Mouse (Mus musculus) stomach, postnatal 0 days (tissue): Measurements from ENCODE around the gene Ppil1. TPM values are rescaled to one million over a fixed set of nuclear protein-coding genes. Genes with fewer than 3 reads are reported as not detected.

Experiments used
- ATAC-seq: fragments of 200-750 bp; cut with Nextera tagmentation; 2 replicates; pipeline ENCODE4 v1.8.0; 2017; ENCODE audit not compliant: low FRiP score, low TSS enrichment
- DNase-seq: peaks from one replicate; pipeline ENCODE4 v3.0.0-alpha.2; 2016; ENCODE audit warnings: low spot score
- H3K27ac ChIP-seq: fragments of 300-500 bp; sonication (generic); replicated peaks from 2 replicates; pipeline ENCODE4 v1.5.1; 2014; ENCODE audit warnings: mild to moderate bottlenecking, control low read depth
- H3K27me3 ChIP-seq: fragments of 300-500 bp; sonication (generic); 2 replicates; pipeline ENCODE4 v1.6.1; 2014; ENCODE audit warnings: low read length; ENCODE audit not compliant: control insufficient read depth, insufficient read depth
- H3K36me3 ChIP-seq: fragments of 300-500 bp; sonication (generic); 2 replicates; pipeline ENCODE4 v1.6.1; 2014; ENCODE audit warnings: low read length, mixed read lengths; ENCODE audit not compliant: control insufficient read depth, insufficient read depth
- H3K4me1 ChIP-seq: fragments of 300-500 bp; sonication (generic); replicated peaks from 2 replicates; pipeline ENCODE4 v1.6.1; 2014; ENCODE audit warnings: antibody characterized with exemption; ENCODE audit not compliant: control insufficient read depth, insufficient read depth
- H3K4me2 ChIP-seq: fragments of 300-500 bp; sonication (generic); replicated peaks from 2 replicates; pipeline ENCODE4 v1.6.1; 2014; ENCODE audit warnings: low read depth, mild to moderate bottlenecking, control low read depth, moderate library complexity
- H3K4me3 ChIP-seq: fragments of 300-500 bp; sonication (generic); 2 replicates; pipeline ENCODE4 v1.5.1; 2014; ENCODE audit warnings: low read depth, low read length, control low read depth
- H3K9ac ChIP-seq: fragments of 300-500 bp; sonication (generic); 2 replicates; pipeline ENCODE4 v1.6.1; 2014; ENCODE audit warnings: mild to moderate bottlenecking, low read length, control low read depth, mixed read lengths
- H3K9me3 ChIP-seq: fragments of 300-500 bp; sonication (generic); 2 replicates; pipeline ENCODE4 v1.6.1; 2016; ENCODE audit warnings: low read length; ENCODE audit not compliant: control insufficient read depth
- CTCF ChIP-seq: IDR thresholded peaks from 2 replicates; pipeline ENCODE4 v1.5.1; 2016; ENCODE audit warnings: antibody characterized with exemption, low read depth, mild to moderate bottlenecking, moderate library complexity
- EP300 ChIP-seq: optimal IDR thresholded peaks from 2 replicates; pipeline ENCODE3; 2016; ENCODE audit warnings: antibody characterized with exemption
- WGBS: fragments of 180-500 bp; shearing (Covaris S2); extraction: QIAGEN DNeasy Blood & Tissue Kit; methylation state at CpG from one replicate; pipeline ENCODE4 v1.1.7; 2014; 5-methylcytosine and 5-hydroxymethylcytosine counted together
- polyA plus RNA-seq: library from polyadenylated mRNA; unstranded; fragments of >200 nt; fragmentation: Nextera tagmentation; extraction: Ambion mirVana; gene quantifications from 2 replicates; pipeline ENCODE4 v1.2.1, GENCODE M21; 2015

The Ppil1 gene
- polyA plus RNA-seq, 1 experiment from 2014 or later: 64.6 TPM

DNA sequence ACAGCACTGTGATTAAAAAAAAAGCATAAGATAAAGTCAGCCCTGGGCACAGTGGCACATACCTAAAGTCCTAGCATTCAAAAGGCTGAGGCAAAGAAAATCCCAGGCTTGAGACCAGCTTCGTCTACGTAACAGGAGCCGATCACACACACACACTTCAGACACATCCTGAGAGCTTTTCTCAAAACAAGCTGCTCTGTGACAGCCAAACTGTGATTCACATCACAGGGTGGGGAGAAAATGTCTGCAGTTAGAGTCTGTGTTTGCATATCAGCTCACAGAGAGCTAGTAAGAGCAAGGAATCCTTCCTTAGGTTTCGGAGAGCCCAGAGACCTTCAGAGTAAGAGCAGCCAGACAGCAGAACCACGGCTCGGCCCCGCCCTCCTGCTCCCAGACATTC lies 36.9 kb upstream of the Ppil1 start:
- Histone ChIP-seq H3K4me3 (no peak overlapping the region), H3K9me3 (no peaks in the 10 kb centered on the region), H3K4me2 (no peak overlapping the region), H3K4me1 (peaks cover 10% of the 10 kb centered on the region), H3K36me3 (peaks cover 12% of the 10 kb centered on the region), H3K27me3 (no peaks in the 10 kb centered on the region), H3K27ac (no peak overlapping the region), H3K9ac (no peak overlapping the region)
- WGBS: 90% methylated on average over 7 of the region's 7 CpGs
- no peak for DNase-seq
- TF ChIP-seq EP300: no peak
- no peak for ATAC-seq

GRCm38 (mm10) chr17:29299282-29299681 lies 35.3 kb upstream of the Ppil1 start:
- Histone ChIP-seq H3K4me3 (no peak overlapping the region), H3K27ac (no peak overlapping the region), H3K4me1 (no peaks in the 10 kb centered on the region), H3K4me2 (no peak overlapping the region), H3K9me3 (no peaks in the 10 kb centered on the region), H3K36me3 (peaks cover 14% of the 10 kb centered on the region), H3K27me3 (no peaks in the 10 kb centered on the region), H3K9ac (no peak overlapping the region)
- no peak for DNase-seq
- no peak for ATAC-seq
- WGBS: 86% methylated on average over 4 of the region's 4 CpGs
- TF ChIP-seq EP300: no peak
- no peak for TF ChIP-seq CTCF

GRCm38 (mm10) chr17:29297813-29298212 lies 33.8 kb upstream of the Ppil1 start:
- Histone ChIP-seq H3K36me3 (peaks cover 14% of the 10 kb centered on the region), H3K4me1 (no peaks in the 10 kb centered on the region), H3K4me2 (no peak overlapping the region), H3K9me3 (no peaks in the 10 kb centered on the region), H3K27ac (no peak overlapping the region), H3K9ac (no peak overlapping the region), H3K27me3 (no peaks in the 10 kb centered on the region), H3K4me3 (no peak overlapping the region)
- no peak for DNase-seq
- peak; percentile 28; the same call in 1 of the 2 replicates for TF ChIP-seq CTCF
- TF ChIP-seq EP300: no peak
- 70% methylated on average over 6 of the region's 6 CpGs for WGBS
- no peak for ATAC-seq

DNA sequence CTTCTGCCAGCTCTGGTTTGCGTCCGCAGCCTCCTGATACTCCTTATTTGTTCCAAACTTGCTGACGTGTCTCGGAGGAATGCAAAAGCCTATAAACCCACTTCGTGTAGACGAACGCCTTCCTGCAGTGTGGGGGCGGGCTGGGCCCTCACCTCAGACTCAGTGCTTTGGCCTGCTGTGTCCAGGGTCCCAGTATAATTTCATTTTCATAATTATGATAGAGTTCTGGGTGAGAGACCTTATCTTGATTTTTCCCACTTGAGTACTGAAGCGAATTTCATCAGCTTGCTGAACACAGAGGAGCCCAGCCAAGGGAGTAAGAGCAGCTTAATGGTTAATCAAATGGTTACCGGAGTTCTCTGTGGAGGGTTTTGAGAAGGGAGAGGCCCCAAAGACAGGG lies 33.3 kb upstream of the Ppil1 start:
- H3K9me3 ChIP-seq: no peaks in the 10 kb centered on the region
- H3K27ac ChIP-seq: no peak overlapping the region
- no peak overlapping the region for H3K4me3 ChIP-seq
- H3K4me1 ChIP-seq: no peaks in the 10 kb centered on the region
- no peaks in the 10 kb centered on the region for H3K27me3 ChIP-seq
- no peak overlapping the region for H3K4me2 ChIP-seq
- H3K9ac ChIP-seq: no peak overlapping the region
- no peak for DNase-seq
- 67% methylated on average over 10 of the region's 10 CpGs for WGBS
- ATAC-seq: no peak
- TF ChIP-seq EP300: no peak
- TF ChIP-seq CTCF: no peak
- H3K36me3 ChIP-seq: peaks cover 14% of the 10 kb centered on the region

- TF ChIP-seq EP300 (no peak), CTCF (no peak)
Measured at GRCm38 (mm10) chr17:29295835-29296234, 31.8 kb upstream of the Ppil1 start.

DNA sequence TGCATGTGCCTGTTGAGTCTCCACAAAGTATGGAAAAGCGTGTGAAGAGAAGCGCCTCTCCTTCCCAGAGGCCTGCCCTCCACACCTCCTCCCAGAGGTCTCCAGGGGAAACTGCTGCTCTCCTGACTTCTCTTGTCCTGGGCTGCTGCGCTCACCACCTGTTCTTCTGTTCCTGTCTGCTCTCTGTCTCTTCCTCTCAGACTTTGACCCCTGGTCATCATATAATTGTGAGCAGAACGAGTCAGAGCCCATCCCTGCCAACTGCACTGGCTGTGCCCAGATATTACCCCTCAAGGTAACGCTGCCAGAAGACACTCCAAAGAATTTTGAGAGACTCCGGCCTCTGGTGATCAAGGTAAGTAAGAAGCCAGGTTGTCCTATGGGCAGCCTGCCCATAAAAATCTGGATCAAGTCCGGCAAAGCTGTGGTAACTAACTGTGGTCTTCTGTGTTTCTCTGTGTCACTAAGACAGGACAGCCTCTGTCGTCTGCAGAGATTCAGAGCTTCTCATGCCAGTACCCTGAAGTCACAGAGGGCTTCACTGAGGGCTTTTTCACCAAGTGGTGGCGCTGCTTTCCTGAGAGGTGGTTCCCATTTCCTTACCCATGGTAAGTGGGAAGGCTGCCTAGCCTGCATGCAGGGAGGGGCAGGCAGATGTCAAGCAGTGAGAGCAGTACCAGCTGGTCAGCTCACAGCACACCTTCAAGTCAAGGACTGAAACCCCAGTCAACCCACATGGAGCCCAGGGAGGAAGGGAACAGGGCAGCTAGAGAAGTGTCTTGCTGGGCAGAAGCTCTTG lies 30.0 kb upstream of the Ppil1 start:
- H3K4me2 ChIP-seq: no peak overlapping the region
- no peak overlapping the region for H3K27ac ChIP-seq
- TF ChIP-seq EP300 (no peak), CTCF (peak; percentile 57)
- H3K9me3 ChIP-seq: no peaks in the 10 kb centered on the region
- peaks cover 6% of the 10 kb centered on the region; the same call in 1 of the 2 replicates for H3K36me3 ChIP-seq
- ATAC-seq (no peak), DNase-seq (no peak)
- H3K4me1 ChIP-seq: no peaks in the 10 kb centered on the region
- no peaks in the 10 kb centered on the region for H3K27me3 ChIP-seq
- WGBS: 74% methylated on average over 9 of the region's 9 CpGs
- no peak overlapping the region for H3K4me3 ChIP-seq
- no peak overlapping the region for H3K9ac ChIP-seq

More at GRCm38 (mm10) chr17:29295835-29296234, 31.8 kb upstream of the Ppil1 start:
- 48% methylated on average over 5 of the region's 5 CpGs for WGBS
- no peaks in the 10 kb centered on the region for H3K27me3 ChIP-seq
- no peaks in the 10 kb centered on the region for H3K4me1 ChIP-seq
- no peaks in the 10 kb centered on the region for H3K9me3 ChIP-seq
- no peak overlapping the region for H3K27ac ChIP-seq
- DNase-seq (no peak), ATAC-seq (0 out of 2 replicates have a peak, but pooled peaks have one; percentile 15)
- H3K9ac ChIP-seq: no peak overlapping the region
- H3K36me3 ChIP-seq: peaks cover 11% of the 10 kb centered on the region
- H3K4me2 ChIP-seq: no peak overlapping the region
- no peak overlapping the region for H3K4me3 ChIP-seq
